Mouse (Mus musculus) bone marrow macrophage, adult 2 months (primary cell): Measurements from ENCODE around the gene Dnah8.

Experiments
- CTCF ChIP-seq: IDR thresholded peaks from 2 replicates; pipeline ENCODE4 v1.5.1; 2012; ENCODE audit warnings: low read depth, mild to moderate bottlenecking, low read length, moderate library complexity
- POLR2A ChIP-seq: IDR thresholded peaks from 2 replicates; pipeline ENCODE4 v1.6.1; 2012; ENCODE audit warnings: mild to moderate bottlenecking, low read depth, low read length, borderline replicate concordance

GRCm38 (mm10) chr17:30583258-30584001 is 40.7 kb upstream of the Dnah8 start:
- no peak for TF ChIP-seq POLR2A
- no peak for TF ChIP-seq CTCF
